Mouse (Mus musculus): ENCODE results near the gene Gm20909. TPM values are rescaled to one million over a fixed set of nuclear protein-coding genes. Genes with fewer than 3 reads are reported as not detected.
"Not testable (repeated sequence)": the region's sequence is repeated elsewhere in the genome, so short reads cannot be mapped to it uniquely, and the experiment has no call there.

Gm20909 gene
- polyA plus RNA-seq (2012; rRNA removed): not detected in 2 replicates
- not detected in 2 replicates for polyA plus RNA-seq (2014; fragmentation: Nextera tagmentation; extraction: Ambion mirVana)

GRCm38 (mm10) chrY:21164270-21164669 lies at the start of gene Gm20909:
Gene Gm20909 (plus strand): TSS chrY:21164570.
- not testable (repeated sequence) for H3K27me3 ChIP-seq (ENCODE audit: control insufficient read depth, insufficient read depth, low read length); H3K4me2 ChIP-seq (replicated peaks; ENCODE audit: low read depth, low read length, severe bottlenecking); ATAC-seq (ENCODE audit: low FRiP score, low read depth); H3K4me1 ChIP-seq (ENCODE audit: control insufficient read depth, insufficient read depth, low read length); H3K9ac ChIP-seq (ENCODE audit: low read depth, low read length, severe bottlenecking); H3K9me3 ChIP-seq (ENCODE audit: control insufficient read depth, low read length); H3K4me3 ChIP-seq (replicated peaks; ENCODE audit: low read length); H3K36me3 ChIP-seq (ENCODE audit: control insufficient read depth, insufficient read depth, low read length); DNase-seq (ENCODE audit: low spot score); H3K27ac ChIP-seq (replicated peaks; ENCODE audit: low read depth, low read length)
- no CpG with 5 or more reads among the region's 4 CpGs for WGBS

Other genes starting within 250 kb of the Gm20909 start
- not detected in 2 replicates for gene Gm29866, start 170.9 kb upstream of the Gm20909 start, polyA plus RNA-seq (2012; rRNA removed)
- gene Gm29866, start 170.9 kb upstream of the Gm20909 start, polyA plus RNA-seq (2014; fragmentation: Nextera tagmentation; extraction: Ambion mirVana): not detected in 2 replicates
- not detected in 2 replicates for gene Gm20865, start 77.0 kb downstream of the Gm20909 start, polyA plus RNA-seq (2012; rRNA removed)
- not detected in 2 replicates for gene Gm20865, start 77.0 kb downstream of the Gm20909 start, polyA plus RNA-seq (2014; fragmentation: Nextera tagmentation; extraction: Ambion mirVana)

All from limb, embryonic 14.5 days (tissue).